8 mouse cellular contexts compared by ENCODE assay signal in genomic region chr2:32153041-32153790, GRCm38 (mm10). TPM values are rescaled to one million over a fixed set of nuclear protein-coding genes. Genes with fewer than 3 reads are reported as not detected.
DNase-seq lines count a peak whose midpoint lies in the region; ATAC-seq and TF ChIP-seq lines count a peak whose summit lies in the region.

No protein-coding gene starts in this region.

- peak overlapping the region; percentile 89 for H3K4me2 ChIP-seq in heart, embryonic 13.5 days

- H3K27ac ChIP-seq in heart, embryonic 13.5 days (replicated peaks): peak overlapping the region; percentile 97

- 11% methylated on average over 13 of the region's 13 CpGs for WGBS in heart, embryonic 13.5 days

- peak; percentile 48 to 59 for DNase-seq in cerebellum, postnatal 14 days
- DNase-seq in cerebellum, postnatal 4 days (ENCODE audit: low spot score in 2 of 2): no peak
- DNase-seq in brain, embryonic 14.5 days (ENCODE audit: low read depth): peak; percentile 64
- peak; percentile 63 to 89 for DNase-seq in kidney, postnatal 25 days
- no peak for DNase-seq in frontal cortex, postnatal 10 days (ENCODE audit: low spot score in 2 of 2)
- DNase-seq in testis, postnatal 10 days (ENCODE audit: low spot score): no peak

- peak overlapping the region; percentile 75 for H3K4me3 ChIP-seq in heart, embryonic 13.5 days

- ATAC-seq in heart, embryonic 13.5 days (ENCODE audit: extremely low read depth, insufficient number of reproducible peaks, low FRiP score, low TSS enrichment): no peak
- peak; percentile 68 for ATAC-seq in megakaryocyte-erythroid progenitor cell, adult 5-6 weeks (replicated peaks; ENCODE audit: low FRiP score, low TSS enrichment, poor library complexity, severe bottlenecking)

- H3K36me3 ChIP-seq in heart, embryonic 13.5 days: no peaks in the 10 kb centered on the region

- H3K4me1 ChIP-seq in heart, embryonic 13.5 days: peaks cover 70% of the 10 kb centered on the region

- no peaks in the 10 kb centered on the region for H3K27me3 ChIP-seq in heart, embryonic 13.5 days (replicated peaks)

- H3K9ac ChIP-seq in heart, embryonic 13.5 days: peak overlapping the region; percentile 96

- no peak for TF ChIP-seq CTCF in brain, embryonic 14.5 days (IDR thresholded peaks at IDR 0.05; ENCODE audit: borderline replicate concordance, extremely low read depth, insufficient read depth, insufficient read length)

- TF ChIP-seq POLR2A in brain, embryonic 14.5 days (IDR thresholded peaks at IDR 0.05; ENCODE audit: borderline replicate concordance, extremely low read depth, insufficient read depth, insufficient read length, poor library complexity, severe bottlenecking): no peak

- H3K9me3 ChIP-seq in heart, embryonic 13.5 days: no peaks in the 10 kb centered on the region

RNA-seq across cellular contexts. Expression of gene Prrc2b, which starts 2.3 kb away (rescaled TPM):
- 94.4 and 171 TPM in 2 replicates for polyA plus RNA-seq in brain, embryonic 14.5 days (2012; rRNA removed)
- polyA plus RNA-seq in heart, embryonic 13.5 days (2015; fragmentation: Nextera tagmentation; extraction: Ambion mirVana): 24.5 and 25.1 TPM in 2 replicates
- 58.3 and 63.5 TPM in 2 replicates for total RNA-seq in megakaryocyte-erythroid progenitor cell, adult 5-6 weeks (2014; fragmentation: Nextera tagmentation)
- total RNA-seq in megakaryocyte-erythroid progenitor cell, adult 5-6 weeks (2017): 13.9 and 20.1 TPM in 2 replicates

RNA-seq across cellular contexts. Expression of gene Plpp7, which starts 57.9 kb away (rescaled TPM):
- polyA plus RNA-seq in brain, embryonic 14.5 days (2012; rRNA removed): 20.5 and 21.1 TPM in 2 replicates
- 13.9 and 14.2 TPM in 2 replicates for polyA plus RNA-seq in heart, embryonic 13.5 days (2015; fragmentation: Nextera tagmentation; extraction: Ambion mirVana)
- total RNA-seq in megakaryocyte-erythroid progenitor cell, adult 5-6 weeks (2014; fragmentation: Nextera tagmentation): 1.4 and 2.5 TPM in 2 replicates
- 0.65 TPM in 1 of 2 replicates, not detected in the other for total RNA-seq in megakaryocyte-erythroid progenitor cell, adult 5-6 weeks (2017)

Comparison
In these comparisons a context has a peak if more than half of its experiments do, and no peak if none do; other contexts are left out.
1. DNase-seq: peak in cerebellum, postnatal 14 days (2 of 2), brain, embryonic 14.5 days (single experiment) and kidney, postnatal 25 days (2 of 2); none in cerebellum, postnatal 4 days (0 of 2), frontal cortex, postnatal 10 days (0 of 2) and testis, postnatal 10 days (single experiment).